Mouse (Mus musculus): ENCODE measurements around the gene Gm21958. TPM values are rescaled to one million over a fixed set of nuclear protein-coding genes. Genes with fewer than 3 reads are reported as not detected.
A peak's percentile ranks its signal among the peaks of the same experiment; 100 is the strongest.
"Not testable (repeated sequence)": the region's sequence is repeated elsewhere in the genome, so short reads cannot be mapped to it uniquely, and the experiment has no call there.

The Gm21958 gene
- polyA plus RNA-seq, 1 experiment from 2014 or later, result not detected

GRCm38 (mm10) chr3:54734411-54735246, 20.5 kb upstream of the Gm21958 start:
- H3K27ac ChIP-seq, result peak overlapping the region; percentile 62
- H3K79me2 ChIP-seq (ENCODE audit: inconsistent target), result peaks cover 49% of the 10 kb centered on the region
- H3K36me3 ChIP-seq (ENCODE audit: inconsistent target), result peaks cover 25% of the 10 kb centered on the region
- 2% methylated on average over 84 of the region's 84 CpGs for WGBS (ENCODE audit: missing documents)
- peak overlapping the region; percentile 98 for H3K4me3 ChIP-seq (ENCODE audit: inconsistent target)

DNA sequence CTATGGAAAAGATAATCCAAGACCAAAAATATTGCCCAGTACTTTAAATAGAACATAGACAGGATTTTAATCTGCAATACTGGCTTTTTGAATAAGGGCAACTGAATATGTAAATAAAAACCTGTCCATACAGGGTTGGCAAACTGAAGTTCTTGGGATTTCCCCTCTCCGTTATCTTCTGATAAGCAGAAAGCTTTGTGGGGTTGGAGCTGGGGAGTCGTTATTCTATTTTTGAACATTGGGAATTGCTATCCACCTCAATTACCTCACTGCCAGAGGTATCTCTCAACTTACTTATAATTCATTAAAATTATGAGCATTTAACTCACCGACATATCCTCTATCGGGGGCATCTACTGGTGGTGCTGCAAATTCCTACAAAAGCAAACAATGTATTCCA, 18.2 kb upstream of the Gm21958 start:
- WGBS (ENCODE audit: missing documents), result 85% methylated on average over 4 of the region's 4 CpGs
- Histone ChIP-seq H3K36me3 (ENCODE audit: inconsistent target) (peaks cover 40% of the 10 kb centered on the region), H3K27ac (no peak overlapping the region), H3K79me2 (ENCODE audit: inconsistent target) (peaks cover 39% of the 10 kb centered on the region), H3K4me3 (ENCODE audit: inconsistent target) (no peak overlapping the region)

GRCm38 (mm10) chr3:54731626-54732150, 17.5 kb upstream of the Gm21958 start:
- Histone ChIP-seq H3K36me3 (ENCODE audit: inconsistent target) (peaks cover 47% of the 10 kb centered on the region), H3K4me3 (ENCODE audit: inconsistent target) (no peak overlapping the region), H3K27ac (no peak overlapping the region), H3K79me2 (ENCODE audit: inconsistent target) (peaks cover 32% of the 10 kb centered on the region)
- WGBS (ENCODE audit: missing documents), result 93% methylated on average over 8 of the region's 8 CpGs

- Histone ChIP-seq H3K79me2 (ENCODE audit: inconsistent target) (peaks cover 8% of the 10 kb centered on the region), H3K27ac (no peak overlapping the region), H3K4me3 (ENCODE audit: inconsistent target) (no peak overlapping the region), H3K36me3 (ENCODE audit: inconsistent target) (peaks cover 47% of the 10 kb centered on the region)
- WGBS (ENCODE audit: missing documents), result 94% methylated on average over 6 of the region's 6 CpGs
These were observed 13.9 kb upstream of the Gm21958 start for GRCm38 (mm10) chr3:54728100-54728499.

DNA sequence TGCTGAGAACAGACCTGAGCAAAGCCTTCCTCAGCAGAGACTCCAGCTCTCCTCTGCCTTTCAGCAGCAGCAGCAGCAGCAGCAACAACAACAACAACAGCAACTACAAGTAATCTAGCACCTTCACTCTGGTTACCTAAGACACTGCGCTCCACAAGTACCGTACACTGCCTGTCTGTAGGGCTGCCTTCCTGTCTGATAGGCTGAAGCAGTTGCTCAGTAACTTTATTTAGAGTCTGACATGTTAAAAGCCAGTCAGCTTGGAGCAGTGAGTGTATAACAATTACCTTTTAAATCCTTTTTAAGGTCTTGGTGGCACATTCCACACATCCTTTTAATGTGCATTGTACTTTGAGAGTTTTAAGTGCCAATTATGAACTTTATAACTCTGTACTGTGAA, 13.4 kb upstream of the Gm21958 start:
- Histone ChIP-seq H3K36me3 (ENCODE audit: inconsistent target) (peaks cover 47% of the 10 kb centered on the region), H3K79me2 (ENCODE audit: inconsistent target) (peaks cover 3% of the 10 kb centered on the region; the same call in 1 of the 2 replicates), H3K27ac (no peak overlapping the region), H3K4me3 (ENCODE audit: inconsistent target) (no peak overlapping the region)
- 100% methylated on average over 2 of the region's 2 CpGs for WGBS (ENCODE audit: missing documents)

DNA sequence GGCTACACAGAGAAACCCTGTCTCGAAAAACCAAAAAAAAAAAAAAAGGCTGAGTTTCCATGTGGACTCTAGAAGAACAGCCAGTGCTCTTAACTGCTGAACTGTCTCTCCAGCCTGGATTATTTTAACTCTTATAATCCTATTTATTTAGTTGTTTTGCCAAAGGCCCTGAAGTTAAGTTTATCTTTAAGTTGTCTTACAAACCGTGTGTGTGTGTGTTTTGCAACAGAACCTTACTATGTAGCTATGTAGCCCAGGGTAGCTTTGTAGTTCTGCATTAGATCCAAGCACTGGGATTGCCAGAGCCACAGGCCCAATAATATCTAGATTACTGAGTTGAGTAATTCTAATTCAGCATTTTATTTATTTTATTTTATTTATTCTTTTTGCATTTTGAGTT, 11.2 kb upstream of the Gm21958 start:
- Histone ChIP-seq H3K79me2 (ENCODE audit: inconsistent target) (no peaks in the 10 kb centered on the region), H3K4me3 (ENCODE audit: inconsistent target) (no peak overlapping the region), H3K36me3 (ENCODE audit: inconsistent target) (peaks cover 57% of the 10 kb centered on the region), H3K27ac (no peak overlapping the region)
- 84% methylated on average over 2 of the region's 2 CpGs for WGBS (ENCODE audit: missing documents)

DNA sequence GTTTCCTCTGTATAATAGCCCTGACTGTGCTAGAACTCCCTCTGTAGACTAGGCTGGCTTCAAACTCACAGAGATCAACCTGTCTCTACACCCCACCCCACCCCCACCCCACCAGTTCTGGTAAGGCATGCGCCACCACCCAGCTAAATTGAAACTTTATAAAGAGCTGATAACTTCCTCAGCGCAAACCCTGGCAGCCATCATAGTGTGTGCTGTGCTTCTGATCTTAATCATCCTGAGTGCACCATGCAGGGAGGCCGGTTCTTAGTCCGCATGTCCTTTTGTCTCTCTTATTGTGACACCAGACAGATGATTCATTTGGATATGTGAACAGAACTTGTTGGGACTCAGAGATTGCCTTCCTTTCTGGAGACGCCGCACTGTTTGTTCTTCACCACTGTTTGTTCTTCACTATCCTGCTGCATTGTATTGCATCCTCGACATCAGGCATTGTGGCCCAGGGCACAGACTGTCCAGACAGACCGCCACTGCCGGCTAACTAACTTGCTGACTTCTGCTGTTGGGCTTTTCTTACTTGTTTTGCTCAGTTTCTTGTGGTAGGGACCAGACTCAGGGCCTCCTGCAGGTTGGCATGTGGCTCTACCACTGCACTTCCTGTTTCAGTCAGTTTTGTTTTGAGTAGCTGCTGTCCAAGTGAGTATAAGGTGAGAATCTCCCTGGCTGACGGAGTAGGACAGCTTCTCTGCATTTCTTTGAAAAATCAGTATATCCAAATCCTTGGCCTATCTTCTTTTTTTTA, 9.8 kb upstream of the Gm21958 start:
- WGBS (ENCODE audit: missing documents), result 49% methylated on average over 10 of the region's 10 CpGs
- Histone ChIP-seq H3K36me3 (ENCODE audit: inconsistent target) (peaks cover 47% of the 10 kb centered on the region), H3K4me3 (ENCODE audit: inconsistent target) (no peak overlapping the region), H3K27ac (no peak overlapping the region), H3K79me2 (ENCODE audit: inconsistent target) (no peaks in the 10 kb centered on the region)

DNA sequence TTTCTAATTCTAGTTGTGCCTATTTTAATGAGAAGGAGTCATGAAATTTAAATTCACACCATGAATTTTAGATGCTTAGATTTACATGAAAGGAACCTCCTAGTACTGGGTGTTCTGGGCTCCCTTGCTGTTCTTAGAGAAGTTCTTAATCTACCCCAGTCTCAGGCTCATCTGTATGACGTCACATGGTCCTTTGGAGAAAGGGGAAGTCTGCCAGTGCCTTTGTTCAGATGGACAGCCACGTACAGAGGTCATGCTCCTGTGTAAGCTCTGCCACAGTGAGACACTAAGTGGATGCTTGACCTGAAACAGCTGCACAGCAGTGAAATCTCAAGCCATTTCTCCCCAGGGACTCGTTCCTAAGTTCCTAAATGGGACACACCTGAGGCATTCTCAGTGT, 4.8 kb upstream of the Gm21958 start:
- H3K36me3 ChIP-seq (ENCODE audit: inconsistent target), result peaks cover 67% of the 10 kb centered on the region
- 30% methylated on average over 3 of the region's 3 CpGs for WGBS (ENCODE audit: missing documents)
- H3K79me2 ChIP-seq (ENCODE audit: inconsistent target), result no peaks in the 10 kb centered on the region
- no peak overlapping the region for H3K27ac ChIP-seq
- no peak overlapping the region for H3K4me3 ChIP-seq (ENCODE audit: inconsistent target)

GRCm38 (mm10) chr3:54717348-54717747, 3.2 kb upstream of the Gm21958 start:
- Histone ChIP-seq H3K4me3 (ENCODE audit: inconsistent target) (no peak overlapping the region), H3K79me2 (ENCODE audit: inconsistent target) (no peaks in the 10 kb centered on the region), H3K27ac (no peak overlapping the region), H3K36me3 (ENCODE audit: inconsistent target) (peaks cover 75% of the 10 kb centered on the region)
- 91% methylated on average over 6 of the region's 6 CpGs for WGBS (ENCODE audit: missing documents)

- H3K79me2 ChIP-seq (ENCODE audit: inconsistent target), result no peaks in the 10 kb centered on the region
- no peak overlapping the region for H3K4me3 ChIP-seq (ENCODE audit: inconsistent target)
- WGBS (ENCODE audit: missing documents), result 90% methylated on average over 6 of the region's 6 CpGs
- H3K36me3 ChIP-seq (ENCODE audit: inconsistent target), result peaks cover 75% of the 10 kb centered on the region
- no peak overlapping the region for H3K27ac ChIP-seq
These were observed 1.3 kb upstream of the Gm21958 start for GRCm38 (mm10) chr3:54715461-54715860.

GRCm38 (mm10) chr3:54708972-54709371, 5.2 kb downstream of the Gm21958 start:
- Histone ChIP-seq H3K36me3 (ENCODE audit: inconsistent target) (peaks cover 58% of the 10 kb centered on the region), H3K27ac (peak overlapping the region; percentile 49), H3K79me2 (ENCODE audit: inconsistent target) (no peaks in the 10 kb centered on the region), H3K4me3 (ENCODE audit: inconsistent target) (no peak overlapping the region)
- WGBS (ENCODE audit: missing documents), result 5% methylated on average over 9 of the region's 9 CpGs

- H3K4me3 ChIP-seq (ENCODE audit: inconsistent target); H3K27ac ChIP-seq; H3K79me2 ChIP-seq (ENCODE audit: inconsistent target): not testable (repeated sequence)
- H3K36me3 ChIP-seq (ENCODE audit: inconsistent target), result peaks cover 49% of the 10 kb centered on the region
- WGBS (ENCODE audit: missing documents), result 100% methylated on average over 7 of the region's 8 CpGs
These were observed 10.0 kb downstream of the Gm21958 start for GRCm38 (mm10) chr3:54704106-54704505.

GRCm38 (mm10) chr3:54699759-54700301, 14.3 kb downstream of the Gm21958 start:
- Histone ChIP-seq H3K4me3 (ENCODE audit: inconsistent target) (no peak overlapping the region), H3K79me2 (ENCODE audit: inconsistent target) (peaks cover 19% of the 10 kb centered on the region), H3K27ac (no peak overlapping the region), H3K36me3 (ENCODE audit: inconsistent target) (peaks cover 75% of the 10 kb centered on the region)
- 95% methylated on average over 5 of the region's 5 CpGs for WGBS (ENCODE audit: missing documents)

DNA sequence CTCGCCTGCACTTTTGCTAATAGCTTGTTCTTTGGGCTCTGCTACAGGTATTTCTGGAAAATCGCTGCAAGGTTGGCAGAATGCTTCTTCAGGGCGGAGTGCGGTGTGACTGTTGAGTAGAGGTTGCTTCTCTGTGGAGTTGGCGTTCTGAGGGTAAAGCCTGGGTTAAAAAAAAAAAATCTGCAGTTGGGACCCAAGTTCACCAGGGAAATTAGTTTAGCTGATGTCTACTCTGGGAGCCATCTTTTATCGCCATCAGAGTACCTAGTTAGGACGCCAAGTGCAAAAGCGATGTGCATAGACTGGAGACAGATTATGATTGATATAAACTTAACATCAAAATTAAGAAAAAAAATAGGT, 21.1 kb downstream of the Gm21958 start:
- H3K4me3 ChIP-seq (ENCODE audit: inconsistent target), result peak overlapping the region; percentile 84
- WGBS (ENCODE audit: missing documents), result 2% methylated on average over 8 of the region's 8 CpGs
- H3K27ac ChIP-seq, result peak overlapping the region; percentile 53
- peaks cover 29% of the 10 kb centered on the region; the same call in 1 of the 2 replicates for H3K36me3 ChIP-seq (ENCODE audit: inconsistent target)
- H3K79me2 ChIP-seq (ENCODE audit: inconsistent target), result peaks cover 29% of the 10 kb centered on the region

All from macrophage (primary cell).